Mouse (Mus musculus) cerebellum, adult 11 months (tissue): ENCODE results near the gene Tspan6.

Experiments
- DNase-seq: peaks from one replicate; pipeline ENCODE4 v3.0.0; 2022

Tspan6 gene

GRCm38 (mm10) chrX:133898014-133898542 lies at the start of gene Tspan6:
Tspan6 (minus strand) TSS chrX:133898429.
- peak; percentile 59 for DNase-seq

- DNase-seq: peak; percentile 28
These were observed 49.2 kb upstream of the Tspan6 start for GRCm38 (mm10) chrX:133947427-133947826.

DNA sequence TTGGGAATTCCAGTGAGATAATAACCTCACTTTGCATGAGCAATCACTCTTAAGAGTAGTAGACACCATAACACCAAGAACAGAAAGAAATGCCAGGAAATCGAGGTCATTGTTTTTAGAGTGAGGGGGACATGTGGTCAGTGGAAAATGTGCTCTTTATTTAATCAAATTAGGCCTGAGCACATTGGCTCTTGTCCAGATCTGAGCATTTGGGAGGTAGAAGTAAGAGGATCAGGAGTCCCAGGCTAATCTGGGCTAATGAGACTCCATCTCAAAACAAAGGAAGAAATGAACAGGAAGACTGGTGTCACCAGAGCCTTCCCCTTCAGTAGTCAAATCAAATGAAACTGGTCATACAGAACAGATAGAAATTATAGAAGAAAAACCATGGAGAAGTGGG lies 41.3 kb upstream of the Tspan6 start:
- DNase-seq: no peak

DNA sequence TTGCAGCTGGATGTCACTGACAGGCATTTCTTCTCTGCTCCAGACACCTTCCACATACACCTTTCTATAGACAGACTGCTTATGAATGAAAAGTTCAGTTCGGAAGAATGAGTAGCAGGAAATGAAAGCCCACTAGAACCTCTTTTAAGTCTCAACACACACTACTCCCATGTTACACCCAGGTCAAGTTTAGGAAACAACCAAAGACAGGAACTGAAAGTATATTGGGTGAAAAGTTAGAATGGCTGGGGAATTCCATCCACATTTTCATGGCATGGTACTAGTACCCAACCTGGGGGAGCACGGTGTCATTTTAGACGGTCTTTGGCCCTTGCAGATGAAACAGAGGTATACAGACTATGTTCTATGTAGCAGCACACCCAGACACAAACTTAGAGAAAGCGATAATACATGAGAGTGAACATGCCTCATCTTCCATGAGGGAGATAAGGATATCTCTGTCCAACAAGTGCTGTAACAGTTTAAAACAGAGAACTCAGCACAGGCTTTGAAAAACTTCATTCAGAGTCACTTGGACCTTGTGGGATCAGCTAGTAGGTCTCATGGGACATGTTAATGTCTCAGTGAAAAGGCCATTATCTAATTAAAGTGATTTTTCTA lies 38.5 kb upstream of the Tspan6 start:
- DNase-seq: no peak

GRCm38 (mm10) chrX:133931302-133932013 lies 33.2 kb upstream of the Tspan6 start:
- DNase-seq: no peak

GRCm38 (mm10) chrX:133926760-133927159 lies 28.5 kb upstream of the Tspan6 start:
- no peak for DNase-seq

DNA sequence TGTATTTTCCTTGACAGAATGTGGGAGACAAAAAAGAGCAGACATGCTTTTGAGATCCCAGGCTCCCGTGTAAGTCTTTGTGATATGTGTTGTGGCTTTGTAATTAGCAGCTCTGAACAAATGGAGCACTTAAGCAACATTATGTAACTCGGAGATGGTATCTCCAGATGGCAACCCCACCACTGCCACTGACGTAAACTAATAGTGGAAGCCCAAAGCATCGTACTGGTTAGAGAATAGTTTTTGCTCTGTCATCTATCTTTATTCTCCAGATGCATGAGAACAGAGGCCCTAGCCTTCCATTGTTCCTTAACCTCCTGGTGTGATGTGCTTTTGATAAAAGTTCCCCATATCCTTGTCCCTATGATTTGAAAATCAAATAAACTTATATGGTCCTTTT lies 23.0 kb upstream of the Tspan6 start:
- no peak for DNase-seq

DNA sequence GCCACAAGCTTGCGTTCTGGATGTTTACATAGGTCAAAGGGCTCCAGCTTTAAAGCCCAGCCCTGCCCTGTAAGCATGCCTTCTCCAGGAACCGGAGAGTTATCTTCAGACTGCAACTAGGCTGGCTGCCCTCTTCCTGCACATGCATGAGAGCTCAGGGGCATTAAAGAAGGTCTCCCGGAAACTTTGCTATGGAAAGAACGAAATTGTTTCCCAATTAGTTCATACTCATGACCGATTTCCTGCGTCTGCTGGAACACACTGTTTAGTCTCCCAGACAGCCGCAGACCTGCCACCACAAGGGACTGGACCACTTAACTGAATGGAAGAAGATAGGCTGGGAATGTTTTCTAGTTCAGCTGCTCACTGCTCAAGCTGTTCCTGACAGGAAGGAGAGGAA lies 16.0 kb upstream of the Tspan6 start:
- no peak for DNase-seq

DNA sequence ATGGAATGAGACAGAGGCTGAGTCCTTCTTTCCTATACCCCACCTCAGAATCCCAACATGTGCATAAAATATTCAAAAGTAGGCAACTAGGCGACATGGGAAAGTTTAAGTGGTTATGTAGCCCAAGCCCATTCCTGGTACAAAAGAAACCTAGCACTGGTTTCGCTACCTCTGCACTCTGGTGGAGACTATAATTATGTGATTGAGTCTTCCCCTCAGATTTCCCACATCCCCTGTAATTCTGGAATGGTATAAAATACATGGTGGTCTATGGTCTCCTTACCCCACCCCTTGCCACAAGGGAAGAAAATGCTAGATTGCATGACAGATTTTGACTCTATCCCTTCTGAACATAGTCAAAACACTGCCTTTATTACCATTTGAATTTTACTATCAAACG lies 14.8 kb upstream of the Tspan6 start:
- DNase-seq: no peak

DNA sequence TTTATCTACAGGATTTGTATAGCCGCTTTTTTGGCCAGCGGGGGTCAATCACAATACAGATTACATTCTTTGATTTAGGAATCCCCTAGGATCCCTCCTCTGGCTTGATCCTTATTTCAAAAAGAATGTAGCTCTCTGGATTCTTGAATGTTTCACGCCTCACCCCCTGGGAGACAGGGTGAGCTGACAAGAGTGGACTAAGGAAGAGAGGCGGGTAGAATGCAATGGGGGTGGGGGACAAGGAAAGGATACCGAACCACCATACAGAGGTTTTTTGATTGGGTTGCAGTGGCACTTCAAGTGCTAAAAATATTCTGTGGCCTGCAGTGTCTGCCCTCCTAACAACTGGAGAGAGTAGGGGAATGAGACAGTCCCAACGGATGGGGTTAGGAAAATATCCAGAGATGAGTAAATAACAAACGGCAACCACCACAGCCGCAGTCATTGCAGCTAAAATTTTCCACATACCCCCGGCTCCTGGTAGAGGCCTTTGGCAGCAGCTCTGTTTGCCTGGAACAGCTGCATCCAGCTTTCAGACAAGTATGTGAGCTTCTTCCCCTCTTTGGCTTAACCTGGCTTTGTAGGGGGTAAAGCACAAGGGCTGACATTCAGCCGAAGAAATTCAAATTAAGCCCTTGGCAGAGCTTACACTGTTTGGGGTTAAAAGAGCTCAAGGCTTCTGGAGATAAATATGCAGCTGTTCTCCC lies 13.3 kb upstream of the Tspan6 start:
- no peak for DNase-seq

DNA sequence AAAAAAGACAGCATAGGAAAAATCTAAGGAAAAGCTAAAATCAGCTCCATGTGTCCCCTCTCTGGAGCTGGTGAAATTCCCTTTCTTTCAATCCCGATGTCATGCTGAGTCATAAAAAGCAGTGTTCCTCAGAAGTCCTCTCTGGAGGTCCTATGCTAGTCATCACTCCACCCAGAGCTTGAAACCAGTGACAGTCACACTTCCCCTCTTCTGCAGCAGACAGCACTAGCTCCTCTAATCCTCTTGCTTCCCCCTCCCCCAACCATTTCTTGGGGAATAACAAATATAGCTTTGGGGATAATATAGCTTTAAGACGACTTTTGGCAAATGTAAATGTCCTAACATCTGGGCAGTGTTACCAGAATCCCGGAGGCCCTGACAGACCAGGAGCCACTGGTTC lies 10.0 kb upstream of the Tspan6 start, which contains the start of gene Srpx2:
Gene Srpx2 (plus strand): TSS at position 166 of the 400 bp plus-strand sequence.
- DNase-seq: no peak

- DNase-seq: no peak
These were observed 10.1 kb downstream of the Tspan6 start for GRCm38 (mm10) chrX:133888111-133888510.

GRCm38 (mm10) chrX:133887308-133887707 lies 10.9 kb downstream of the Tspan6 start:
- DNase-seq: no peak

DNA sequence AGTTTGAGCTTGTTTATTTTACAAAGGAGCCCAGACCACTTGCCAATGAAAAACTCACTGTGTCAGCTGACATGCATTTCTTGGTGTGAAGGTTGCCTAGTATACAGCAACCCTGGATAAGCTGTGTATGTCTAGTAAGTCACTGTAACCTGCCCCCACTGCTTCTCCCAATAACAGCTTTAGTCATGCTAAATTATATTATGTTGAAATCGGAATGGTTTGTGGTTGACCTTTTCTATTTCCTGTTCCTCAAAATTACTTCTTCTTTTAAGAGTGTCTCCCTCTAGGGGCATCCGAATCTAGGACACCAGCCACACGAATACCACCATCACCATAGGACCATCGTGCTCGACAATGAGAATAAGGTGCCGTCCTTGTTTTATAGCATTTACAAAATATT lies 28.5 kb downstream of the Tspan6 start:
- DNase-seq: no peak

DNA sequence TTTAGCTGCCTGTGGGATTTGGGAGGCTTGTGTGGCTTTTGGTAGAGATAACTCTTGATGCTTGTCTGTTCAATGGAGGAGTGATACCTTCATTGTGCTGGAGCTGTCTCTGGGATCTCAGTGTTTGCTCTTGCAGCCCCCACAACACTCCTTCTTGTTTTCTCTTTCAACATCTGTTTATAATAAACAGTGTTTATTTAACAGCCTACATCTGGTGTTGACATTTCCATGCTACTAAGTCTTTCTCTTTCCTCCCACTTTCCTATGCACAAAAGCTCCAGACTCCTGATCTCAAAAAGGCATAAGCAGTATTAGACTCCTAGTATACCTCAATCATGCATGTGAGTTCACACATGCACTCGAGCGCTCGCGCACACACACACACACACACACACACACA lies 44.6 kb downstream of the Tspan6 start:
- DNase-seq: no peak

- no peak for DNase-seq
These were observed 47.5 kb downstream of the Tspan6 start, which contains the start of gene Tnmd for GRCm38 (mm10) chrX:133850680-133851079. Tnmd (plus strand) TSS chrX:133850980.
